Mouse (Mus musculus) macrophage (primary cell): ENCODE results near the gene Olfr533. TPM values are rescaled to one million over a fixed set of nuclear protein-coding genes. Genes with fewer than 3 reads are reported as not detected.
"Not testable (repeated sequence)": the region's sequence is repeated elsewhere in the genome, so short reads cannot be mapped to it uniquely, and the experiment has no call there.

Source experiments
- H3K27ac ChIP-seq: fragments of 350-480 bp; formaldehyde crosslinking; 2 replicates; pipeline ENCODE4 v1.9.0; 2021
- H3K36me3 ChIP-seq: fragments of 350-480 bp; formaldehyde crosslinking; 2 replicates; pipeline ENCODE4 v1.9.0; 2021; ENCODE audit errors: inconsistent target
- H3K4me3 ChIP-seq: fragments of 350-480 bp; formaldehyde crosslinking; 2 replicates; pipeline ENCODE4 v1.9.0; 2021; ENCODE audit errors: inconsistent target
- H3K79me2 ChIP-seq: fragments of 350-480 bp; formaldehyde crosslinking; 2 replicates; pipeline ENCODE4 v1.9.0; 2021; ENCODE audit errors: inconsistent target
- WGBS: methylation state at CpG from one replicate; pipeline ENCODE4 v1.1.7; 2026; ENCODE audit warnings: inconsistent platforms; ENCODE audit not compliant: missing documents; 5-methylcytosine and 5-hydroxymethylcytosine counted together
- polyA plus RNA-seq: library from polyadenylated mRNA; stranded (reverse); fragments of 250-400 nt; gene quantifications from 3 replicates; pipeline ENCODE4 v1.2.4, GENCODE M21; 2018; ENCODE audit warnings: inconsistent platforms
- total RNA-seq, 78 experiments: library from RNA; depleted of rRNA; stranded (reverse); fragments of 250-400 nt; gene quantifications; 1 replicate in 9 of 78; 2 replicates in 24 of 78; 3 replicates in 43 of 78; 4 replicates in 2 of 78; pipeline ENCODE4 v1.2.4; 2018; ENCODE audit warnings: inconsistent platforms in 56 of 78

The Olfr533 gene
- not detected for total RNA-seq (2018; cell fraction: chromatin; rRNA removed)
- total RNA-seq (2018; cell fraction: cytosol; rRNA removed), result not detected
- total RNA-seq (2018; cell fraction: nucleus; rRNA removed), result not detected
- polyA plus RNA-seq, result not detected in 3 replicates

DNA sequence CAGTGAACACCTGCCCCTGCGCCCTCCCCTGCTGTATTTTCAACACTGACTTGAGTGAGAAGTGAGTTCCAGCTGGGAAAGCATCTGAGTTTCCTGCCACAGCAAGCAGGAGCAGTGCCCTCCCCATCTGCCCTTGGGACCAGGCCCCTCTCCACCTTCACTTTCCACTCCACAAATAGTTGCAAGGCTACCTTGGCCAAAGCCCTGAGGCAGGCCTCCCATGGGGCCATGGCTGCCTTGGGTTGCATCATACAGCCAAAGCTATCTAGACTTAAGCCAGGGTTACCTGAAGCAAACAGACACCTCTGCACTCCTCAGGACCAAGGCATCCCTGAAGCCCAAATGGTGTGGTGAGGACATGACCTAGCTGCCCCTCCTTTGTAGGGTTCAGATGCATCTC lies at the start of gene Olfr533:
Olfr533 (plus strand) TSS at position 301 of the 400 bp plus-strand sequence.
- H3K4me3 ChIP-seq, H3K79me2 ChIP-seq, H3K27ac ChIP-seq, H3K36me3 ChIP-seq: not testable (repeated sequence)
- WGBS, result no CpG with 5 or more reads among the region's 1 CpGs

DNA sequence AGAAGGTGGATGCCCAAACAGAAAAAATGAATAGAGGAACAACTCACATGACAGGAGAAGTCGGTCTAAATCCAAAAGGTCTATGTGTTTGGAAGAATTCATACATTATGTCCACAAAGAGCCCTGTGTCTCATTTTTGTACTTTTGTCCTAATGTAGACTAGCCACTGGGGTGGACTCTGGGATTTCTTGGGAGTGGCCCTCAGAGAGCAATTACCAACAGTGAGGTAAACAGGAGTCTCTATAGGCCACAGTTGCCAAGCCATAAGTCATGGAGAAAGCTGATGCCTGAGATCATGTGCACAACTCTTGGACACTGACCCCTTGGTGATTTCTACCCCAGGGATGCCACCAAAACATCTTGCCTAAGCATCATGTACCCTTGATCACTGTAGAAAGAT lies 41.6 kb upstream of the Olfr533 start, which contains the start of gene Olfr532:
Olfr532 (minus strand) TSS at position 101 of the 400 bp plus-strand sequence.
- 93% methylated on average over 1 of the region's 1 CpGs for WGBS
- no peaks in the 10 kb centered on the region for H3K79me2 ChIP-seq
- no peaks in the 10 kb centered on the region for H3K36me3 ChIP-seq
- no peak within 1 kb of the TSS for H3K4me3 ChIP-seq
- H3K27ac ChIP-seq, result no peak within 1 kb of the TSS

DNA sequence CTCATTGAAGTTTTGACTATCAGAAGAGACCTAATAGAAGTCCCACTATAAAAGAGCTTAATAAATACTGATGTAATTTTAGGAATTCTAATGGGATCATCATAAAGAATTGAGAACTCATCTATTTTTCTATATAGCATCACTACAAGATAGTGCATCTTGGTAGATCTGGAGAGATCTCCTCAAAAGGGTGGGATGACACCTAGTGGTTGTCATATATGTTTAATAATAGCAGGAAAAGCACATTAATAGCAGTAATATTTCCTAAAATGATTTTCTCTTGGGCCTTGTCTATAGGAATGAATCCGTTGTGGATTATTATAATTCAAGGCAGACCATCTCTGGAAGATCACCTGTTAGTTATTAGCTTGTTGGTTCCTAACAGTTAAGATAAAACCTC lies 20.0 kb upstream of the Olfr533 start:
- Histone ChIP-seq H3K4me3 (no peak overlapping the region), H3K36me3 (no peaks in the 10 kb centered on the region), H3K27ac (no peak overlapping the region), H3K79me2 (no peaks in the 10 kb centered on the region)
- 64% methylated on average over 1 of the region's 1 CpGs for WGBS

DNA sequence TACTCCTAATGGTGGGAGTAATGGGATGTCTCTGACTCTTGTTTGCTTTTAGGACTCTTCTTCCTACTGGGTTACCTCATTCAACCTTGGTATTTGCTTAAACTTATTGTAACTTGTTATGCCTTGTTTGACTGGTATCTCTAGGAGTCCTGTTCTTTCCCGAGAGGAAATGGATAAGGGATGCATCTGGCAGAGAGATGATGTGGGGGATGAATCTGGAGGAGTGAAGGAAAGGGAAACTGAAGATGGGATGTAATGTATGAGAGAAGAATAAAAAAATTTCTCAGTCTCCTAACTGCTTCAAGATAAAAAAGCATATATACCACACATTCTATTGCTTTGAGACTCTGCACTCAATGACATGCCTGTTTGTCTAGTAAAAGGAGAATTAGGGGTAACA lies 14.7 kb downstream of the Olfr533 start:
- H3K79me2 ChIP-seq, result no peaks in the 10 kb centered on the region
- H3K27ac ChIP-seq, result no peak overlapping the region
- WGBS, result 69% methylated on average over 1 of the region's 1 CpGs
- no peak overlapping the region for H3K4me3 ChIP-seq
- no peaks in the 10 kb centered on the region for H3K36me3 ChIP-seq

DNA sequence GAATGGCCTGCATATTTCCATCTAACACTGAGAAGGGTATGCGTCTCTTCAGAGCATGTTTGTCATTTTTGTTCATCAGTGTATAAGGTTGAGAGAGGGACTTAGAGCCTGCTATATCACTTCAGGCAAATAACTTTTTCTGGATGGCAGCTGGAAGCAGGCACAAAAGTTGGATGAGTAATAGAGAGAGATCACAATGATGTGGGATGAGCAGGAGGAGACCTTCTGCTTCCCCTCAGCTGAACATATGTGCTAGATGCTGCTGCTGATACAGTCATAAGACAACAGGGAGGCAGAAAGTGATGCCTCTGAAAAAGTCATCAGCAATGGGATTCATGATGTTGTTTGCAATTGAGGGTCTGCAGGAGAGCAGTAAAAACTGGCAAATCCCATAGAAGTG lies 15.6 kb downstream of the Olfr533 start:
- no peaks in the 10 kb centered on the region for H3K36me3 ChIP-seq
- no peak overlapping the region for H3K27ac ChIP-seq
- 91% methylated on average over 1 of the region's 1 CpGs for WGBS
- no peak overlapping the region for H3K4me3 ChIP-seq
- H3K79me2 ChIP-seq, result no peaks in the 10 kb centered on the region

DNA sequence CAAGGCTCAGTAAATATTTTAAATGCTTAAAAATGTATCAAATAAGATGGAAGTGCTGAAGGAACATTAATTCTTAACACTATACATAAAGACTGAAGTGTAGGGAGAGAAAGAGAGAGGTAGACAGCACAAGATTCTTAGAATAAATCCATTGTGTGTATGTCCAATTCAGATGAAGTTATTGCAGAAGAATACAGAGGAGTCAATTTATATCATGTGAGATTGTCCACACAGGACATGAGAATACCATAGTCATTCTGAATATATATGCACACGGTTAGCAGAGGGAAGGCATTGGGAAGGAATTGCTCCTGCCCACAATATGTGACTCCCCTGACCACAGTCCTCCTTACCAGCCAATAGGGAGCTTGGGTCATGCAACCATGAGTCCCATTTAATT lies 20.7 kb downstream of the Olfr533 start, which contains the start of gene Olfr535:
Olfr535 (plus strand) TSS at position 301 of the 400 bp plus-strand sequence.
- Histone ChIP-seq H3K79me2 (no peaks in the 10 kb centered on the region), H3K36me3 (no peaks in the 10 kb centered on the region), H3K4me3 (no peak within 1 kb of the TSS), H3K27ac (no peak within 1 kb of the TSS)
- WGBS, result 79% methylated on average over 1 of the region's 1 CpGs

DNA sequence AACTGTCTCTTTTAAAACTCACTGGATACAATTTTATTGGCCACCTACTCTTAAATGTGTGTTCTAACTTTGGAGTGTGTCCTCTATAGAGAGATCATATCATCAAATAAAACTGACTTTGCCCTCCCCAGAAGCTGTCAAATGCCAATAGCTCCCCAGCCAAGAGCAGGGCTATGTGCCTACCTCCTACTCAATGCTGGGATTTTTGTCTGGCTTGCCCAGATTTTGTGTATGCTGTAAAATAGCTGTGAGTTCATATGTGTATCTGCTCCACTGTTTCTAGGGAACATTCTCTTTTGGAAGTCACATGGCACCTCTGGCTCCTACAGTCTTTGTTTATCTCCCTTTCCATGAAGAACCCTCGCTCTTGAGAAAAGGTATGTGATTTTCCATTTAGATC lies 25.8 kb downstream of the Olfr533 start:
- Histone ChIP-seq H3K27ac (no peak overlapping the region), H3K79me2 (no peaks in the 10 kb centered on the region), H3K4me3 (no peak overlapping the region), H3K36me3 (no peaks in the 10 kb centered on the region)
- 92% methylated on average over 1 of the region's 1 CpGs for WGBS

DNA sequence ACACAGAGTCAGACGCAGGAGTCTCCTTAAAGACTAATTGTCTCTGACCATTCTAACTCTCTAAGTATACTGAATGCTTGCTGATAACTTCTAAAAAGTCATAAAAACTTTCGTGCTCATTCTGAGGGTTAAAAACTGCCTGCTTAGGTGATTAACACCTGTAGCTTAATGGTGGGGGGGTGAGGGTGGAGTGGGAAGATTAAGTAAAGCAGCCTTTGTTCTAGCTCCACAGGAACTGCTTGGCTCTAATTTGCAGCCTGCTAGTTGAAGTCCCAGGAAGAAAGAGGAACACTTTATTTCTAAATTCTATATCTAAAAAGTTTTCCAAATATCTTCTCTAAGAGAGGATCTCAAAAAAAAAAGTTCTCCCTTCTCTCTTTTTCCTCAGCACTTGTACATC lies 31.1 kb downstream of the Olfr533 start:
- Histone ChIP-seq H3K4me3 (no peak overlapping the region), H3K36me3 (no peaks in the 10 kb centered on the region), H3K79me2 (no peaks in the 10 kb centered on the region), H3K27ac (no peak overlapping the region)
- 26% methylated on average over 2 of the region's 2 CpGs for WGBS

DNA sequence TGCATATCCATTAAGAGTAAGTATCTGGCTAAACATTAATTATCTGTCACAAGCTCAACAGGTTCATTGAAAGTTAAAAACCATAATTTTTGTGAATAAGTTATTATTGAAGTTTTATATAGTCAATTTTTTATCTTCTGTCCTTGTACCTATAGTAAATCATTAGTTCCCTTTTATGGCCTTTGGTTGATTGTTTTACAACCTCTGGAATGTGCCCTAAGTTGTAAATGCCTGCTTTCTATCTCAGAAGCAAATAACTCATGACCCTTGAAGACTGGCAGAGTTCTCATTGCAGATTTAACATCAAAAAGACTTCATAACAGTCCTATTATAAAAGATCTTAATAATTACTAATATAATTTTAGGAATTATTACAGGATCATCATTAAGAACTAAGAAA lies 31.5 kb downstream of the Olfr533 start:
- Histone ChIP-seq H3K36me3 (no peaks in the 10 kb centered on the region), H3K79me2 (no peaks in the 10 kb centered on the region), H3K4me3 (no peak overlapping the region), H3K27ac (no peak overlapping the region)

DNA sequence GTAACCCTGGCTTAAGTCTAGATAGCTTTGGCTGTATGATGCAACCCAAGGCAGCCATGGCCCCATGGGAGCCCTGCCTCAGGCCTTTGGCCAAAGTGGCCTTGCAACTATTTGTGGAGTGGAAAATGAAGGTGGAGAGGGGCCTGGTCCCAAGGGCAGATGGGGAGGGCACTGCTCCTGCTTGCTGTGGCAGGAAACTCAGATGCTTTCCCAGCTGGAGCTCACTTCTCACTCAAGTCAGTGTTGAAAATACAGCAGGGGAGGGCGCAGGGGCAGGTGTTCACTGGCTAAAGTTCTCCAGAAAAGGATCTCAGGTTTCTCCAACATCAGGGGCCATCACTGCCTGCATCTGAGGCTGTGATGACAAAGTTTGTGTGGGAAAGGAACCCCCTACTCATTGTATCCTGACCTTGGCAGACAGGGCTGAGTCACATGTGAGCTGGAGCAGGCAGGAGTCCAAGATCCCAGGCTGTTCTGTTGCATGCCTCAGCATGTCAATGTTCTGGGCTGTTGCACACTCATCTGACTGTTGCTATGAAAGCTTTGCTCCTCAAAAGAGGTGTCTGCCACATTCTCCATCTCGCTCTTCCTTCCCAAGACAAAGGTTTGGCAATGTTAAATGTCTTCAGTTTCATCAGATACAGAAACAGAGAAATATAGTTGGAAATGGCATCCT lies 44.3 kb downstream of the Olfr533 start, which contains the start of gene Olfr536:
Olfr536 (minus strand) TSS at position 51 of the 676 bp plus-strand sequence.
- WGBS, result 88% methylated on average over 1 of the region's 2 CpGs

More for the DNA sequence above, 44.3 kb downstream of the Olfr533 start, which contains the start of gene Olfr536:
- not testable (repeated sequence) for H3K79me2 ChIP-seq, H3K36me3 ChIP-seq, H3K27ac ChIP-seq, H3K4me3 ChIP-seq

Other genes with a start within 250 kb of the Olfr533 start
- not detected in 3 replicates for gene Cd163l1, start 245.1 kb upstream of the Olfr533 start, polyA plus RNA-seq
- not detected in 3 replicates for gene 5830411N06Rik, start 216.1 kb upstream of the Olfr533 start, polyA plus RNA-seq
- gene Olfr525, start 142.5 kb upstream of the Olfr533 start, polyA plus RNA-seq, result not detected in 3 replicates
- gene Olfr527, start 129.4 kb upstream of the Olfr533 start, polyA plus RNA-seq, result not detected in 3 replicates
- not detected in 3 replicates for gene Olfr60, start 101.7 kb upstream of the Olfr533 start, polyA plus RNA-seq
- not detected in 3 replicates for gene Olfr530, start 87.0 kb upstream of the Olfr533 start, polyA plus RNA-seq
- not detected in 3 replicates for gene Olfr531, start 60.5 kb upstream of the Olfr533 start, polyA plus RNA-seq
- not detected in 3 replicates for gene Olfr532, start 41.7 kb upstream of the Olfr533 start, polyA plus RNA-seq
- not detected in 3 replicates for gene Olfr535, start 20.8 kb downstream of the Olfr533 start, polyA plus RNA-seq
- gene Olfr536, start 44.0 kb downstream of the Olfr533 start, polyA plus RNA-seq, result not detected in 3 replicates
- not detected in 3 replicates for gene Olfr538, start 104.5 kb downstream of the Olfr533 start, polyA plus RNA-seq
- not detected in 3 replicates for gene Olfr46, start 137.9 kb downstream of the Olfr533 start, polyA plus RNA-seq
- gene Olfr61, start 165.6 kb downstream of the Olfr533 start, polyA plus RNA-seq, result not detected in 3 replicates
- gene Olfr53, start 183.1 kb downstream of the Olfr533 start, polyA plus RNA-seq, result not detected in 3 replicates
- not detected in 3 replicates for gene Olfr539, start 196.6 kb downstream of the Olfr533 start, polyA plus RNA-seq
- not detected in 3 replicates for gene Olfr45, start 218.6 kb downstream of the Olfr533 start, polyA plus RNA-seq
- not detected in 3 replicates for gene Olfr541, start 233.9 kb downstream of the Olfr533 start, polyA plus RNA-seq